Mouse (Mus musculus) small intestine, adult 2 months (tissue): ENCODE measurements around the gene Bbs9. TPM values are rescaled to one million over a fixed set of nuclear protein-coding genes. Genes with fewer than 3 reads are reported as not detected.

Experiments used
- H3K27ac ChIP-seq: fragments of 200-500 bp; 2 replicates; pipeline ENCODE4 v1.5.1; 2012; ENCODE audit warnings: low read depth, low read length, control low read depth, inconsistent platforms; ENCODE audit not compliant: insufficient read depth
- H3K27me3 ChIP-seq: fragments of 200-500 bp; 2 replicates; pipeline ENCODE4 v1.6.1; 2012; ENCODE audit warnings: mild to moderate bottlenecking, moderate library complexity, low read length, inconsistent platforms; ENCODE audit not compliant: control insufficient read depth, insufficient read depth
- H3K36me3 ChIP-seq: fragments of 200-500 bp; 2 replicates; pipeline ENCODE4 v1.6.1; 2012; ENCODE audit warnings: mild to moderate bottlenecking, low read length, control low read depth, inconsistent platforms; ENCODE audit not compliant: control insufficient read depth, insufficient read depth
- H3K4me1 ChIP-seq: fragments of 200-500 bp; 2 replicates; pipeline ENCODE4 v1.6.1; 2012; ENCODE audit warnings: low read length, inconsistent platforms, mixed read lengths; ENCODE audit not compliant: control insufficient read depth, insufficient read depth, insufficient read length
- H3K4me3 ChIP-seq: fragments of 200-500 bp; 2 replicates; pipeline ENCODE4 v1.5.1; 2012; ENCODE audit warnings: low read depth, mild to moderate bottlenecking, control low read depth, inconsistent platforms, low read length, moderate library complexity
- CTCF ChIP-seq: fragments of 200-500 bp; IDR thresholded peaks from 2 replicates; pipeline ENCODE4 v1.5.1; 2012; ENCODE audit warnings: low read depth, mild to moderate bottlenecking, control low read depth, inconsistent platforms, low read length, moderate library complexity, mixed read lengths; ENCODE audit not compliant: insufficient replicate concordance, insufficient read length; ENCODE audit errors: extremely low read depth
- POLR2A ChIP-seq: fragments of 200-500 bp; IDR thresholded peaks from 2 replicates; pipeline ENCODE4 v1.6.1; 2012; ENCODE audit warnings: low read depth, mild to moderate bottlenecking, control low read depth, inconsistent platforms, low read length, moderate library complexity
- WGBS: fragments of 180-500 bp; shearing (Covaris S2); methylation state at CpG from one replicate; pipeline ENCODE4 v1.1.7; 2018; 5-methylcytosine and 5-hydroxymethylcytosine counted together
- polyA plus RNA-seq: library from polyadenylated mRNA; depleted of rRNA; stranded (reverse); fragments of >200 nt; gene quantifications from 2 replicates; pipeline ENCODE4 v1.2.3, GENCODE M21; 2012

Gene Bbs9
- polyA plus RNA-seq, 1 experiment, result 5.4 TPM

DNA sequence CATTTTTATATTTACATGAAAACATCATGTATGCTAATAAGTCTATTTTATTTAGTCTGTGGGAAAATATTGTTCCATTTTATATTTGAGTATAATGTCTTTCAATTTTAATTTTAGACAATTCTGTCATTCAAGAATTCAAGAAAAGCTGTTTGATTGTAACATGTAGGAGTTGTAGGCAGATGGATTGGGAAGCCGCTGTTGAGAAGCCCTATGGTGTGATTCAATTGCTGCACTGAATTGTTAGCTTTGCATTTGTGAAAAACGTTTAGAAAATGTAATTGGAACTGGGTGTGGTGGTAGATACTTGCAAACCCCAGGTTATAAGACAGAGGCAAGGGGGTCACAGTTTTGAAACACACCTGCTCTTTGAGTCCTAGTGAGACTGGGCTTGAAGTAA is 121.1 kb downstream of the Bbs9 start:
- TF ChIP-seq CTCF (no peak), POLR2A (no peak)
- no peaks in the 10 kb centered on the region for H3K27me3 ChIP-seq
- H3K4me3 ChIP-seq, result no peak overlapping the region
- no peaks in the 10 kb centered on the region for H3K36me3 ChIP-seq
- WGBS, result 55% methylated on average over 2 of the region's 2 CpGs
- no peak overlapping the region for H3K27ac ChIP-seq
- H3K4me1 ChIP-seq, result no peaks in the 10 kb centered on the region

GRCm38 (mm10) chr9:22613271-22613824 is 137.8 kb downstream of the Bbs9 start:
- TF ChIP-seq POLR2A (no peak), CTCF (no peak)
- WGBS, result 90% methylated on average over 6 of the region's 6 CpGs
- no peak overlapping the region for H3K4me3 ChIP-seq

GRCm38 (mm10) chr9:22619245-22619644 is 143.7 kb downstream of the Bbs9 start:
- no peak overlapping the region for H3K27ac ChIP-seq
- 94% methylated on average over 1 of the region's 1 CpGs for WGBS
- no peak for TF ChIP-seq CTCF
- H3K4me1 ChIP-seq, result no peaks in the 10 kb centered on the region
- H3K27me3 ChIP-seq, result no peaks in the 10 kb centered on the region
- H3K36me3 ChIP-seq, result no peaks in the 10 kb centered on the region
- H3K4me3 ChIP-seq, result no peak overlapping the region

More at GRCm38 (mm10) chr9:22613271-22613824, 137.8 kb downstream of the Bbs9 start:
- Histone ChIP-seq H3K36me3 (no peaks in the 10 kb centered on the region), H3K4me1 (no peaks in the 10 kb centered on the region), H3K27me3 (no peaks in the 10 kb centered on the region), H3K27ac (no peak overlapping the region)

DNA sequence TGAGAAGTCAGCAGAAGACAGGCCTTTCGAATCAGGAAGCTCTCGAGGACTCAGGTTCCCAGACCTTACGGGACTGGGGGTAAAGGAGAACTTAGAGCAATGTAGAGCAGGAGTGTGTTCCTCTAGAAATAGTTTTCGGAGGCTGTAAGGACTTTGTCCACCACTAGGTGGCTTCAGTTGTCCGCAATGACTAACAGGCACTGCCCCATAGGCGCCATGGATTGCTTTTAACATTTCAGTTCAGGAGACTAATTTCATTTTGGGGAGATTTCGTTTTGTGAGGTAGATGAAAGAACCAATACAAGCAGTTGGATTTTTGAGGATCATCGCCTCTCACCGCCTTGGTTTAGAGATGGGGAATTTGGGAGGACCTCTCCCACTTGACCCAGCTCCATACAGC is 149.5 kb downstream of the Bbs9 start:
- Histone ChIP-seq H3K27me3 (no peaks in the 10 kb centered on the region), H3K4me3 (no peak overlapping the region), H3K36me3 (no peaks in the 10 kb centered on the region), H3K27ac (no peak overlapping the region), H3K4me1 (no peaks in the 10 kb centered on the region)
- no peak for TF ChIP-seq POLR2A
- TF ChIP-seq CTCF, result peak; percentile 53; the same call in 1 of the 2 replicates
- WGBS, result 60% methylated on average over 9 of the region's 9 CpGs

DNA sequence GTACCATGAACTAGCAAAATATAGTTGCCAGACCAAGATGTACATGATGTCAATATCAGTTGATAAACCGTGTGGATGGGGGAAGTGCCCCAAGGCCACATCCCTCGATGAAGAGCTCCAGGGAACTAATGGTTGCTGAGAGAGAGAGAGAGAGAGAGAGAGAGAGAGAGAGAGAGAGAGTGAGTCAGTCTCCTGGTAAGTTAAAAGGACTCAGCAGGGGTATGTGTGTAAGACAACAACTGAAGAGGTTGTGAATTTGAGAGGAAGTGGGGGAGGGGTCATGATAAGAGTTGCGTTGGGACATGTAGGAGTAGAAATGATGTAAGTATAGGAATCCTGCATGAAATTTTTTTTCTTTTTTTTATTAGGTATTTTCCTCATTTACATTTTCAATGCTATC is 150.5 kb downstream of the Bbs9 start:
- Histone ChIP-seq H3K27me3 (no peaks in the 10 kb centered on the region), H3K4me3 (no peak overlapping the region), H3K36me3 (no peaks in the 10 kb centered on the region), H3K4me1 (no peaks in the 10 kb centered on the region), H3K27ac (no peak overlapping the region)
- TF ChIP-seq CTCF (no peak), POLR2A (no peak)
- 78% methylated on average over 3 of the region's 3 CpGs for WGBS

GRCm38 (mm10) chr9:22627912-22628311 is 152.4 kb downstream of the Bbs9 start:
- Histone ChIP-seq H3K4me3 (no peak overlapping the region), H3K36me3 (no peaks in the 10 kb centered on the region), H3K27me3 (no peaks in the 10 kb centered on the region), H3K4me1 (no peaks in the 10 kb centered on the region), H3K27ac (no peak overlapping the region)
- TF ChIP-seq CTCF (no peak), POLR2A (no peak)
- 79% methylated on average over 3 of the region's 3 CpGs for WGBS

GRCm38 (mm10) chr9:22632800-22633485 is 157.4 kb downstream of the Bbs9 start:
- no peaks in the 10 kb centered on the region for H3K27me3 ChIP-seq
- H3K27ac ChIP-seq, result no peak overlapping the region
- WGBS, result 77% methylated on average over 9 of the region's 9 CpGs
- H3K4me3 ChIP-seq, result no peak overlapping the region
- H3K4me1 ChIP-seq, result no peaks in the 10 kb centered on the region
- no peaks in the 10 kb centered on the region for H3K36me3 ChIP-seq
- no peak for TF ChIP-seq POLR2A
- no peak for TF ChIP-seq CTCF
